Mouse (Mus musculus) stomach, embryonic 14.5 days (tissue): ENCODE measurements around the gene Jup. TPM values are rescaled to one million over a fixed set of nuclear protein-coding genes. Genes with fewer than 3 reads are reported as not detected.
A peak's percentile ranks its signal among the peaks of the same experiment; 100 is the strongest.

Experiments used
- ATAC-seq: fragments of 200-750 bp; cut with Nextera tagmentation; 2 replicates; pipeline ENCODE4 v1.8.0; 2017; ENCODE audit warnings: low read depth, moderate TSS enrichment; ENCODE audit not compliant: insufficient number of reproducible peaks, insufficient read depth, low FRiP score
- H3K27ac ChIP-seq: fragments of 300-500 bp; sonication (generic); 2 replicates; pipeline ENCODE4 v1.5.1; 2014; ENCODE audit warnings: mild to moderate bottlenecking, low read length, moderate library complexity, mixed read lengths
- H3K27me3 ChIP-seq: fragments of 300-500 bp; sonication (generic); 2 replicates; pipeline ENCODE4 v1.6.1; 2014; ENCODE audit warnings: low read length, control low read depth, mixed read lengths; ENCODE audit not compliant: control insufficient read depth, insufficient read depth
- H3K36me3 ChIP-seq: fragments of 300-500 bp; sonication (generic); 2 replicates; pipeline ENCODE4 v1.6.1; 2014; ENCODE audit warnings: mild to moderate bottlenecking, control low read depth, low read length, moderate library complexity, mixed read lengths; ENCODE audit not compliant: control insufficient read depth, insufficient read depth
- H3K4me1 ChIP-seq: fragments of 300-500 bp; sonication (generic); 2 replicates; pipeline ENCODE4 v1.6.1; 2014; ENCODE audit warnings: low read length, control low read depth, mixed read lengths; ENCODE audit not compliant: control insufficient read depth, insufficient read depth
- H3K4me2 ChIP-seq: fragments of 300-500 bp; sonication (generic); replicated peaks from 2 replicates; pipeline ENCODE4 v1.6.1; 2014; ENCODE audit warnings: low read depth, low read length, control low read depth
- H3K4me3 ChIP-seq: fragments of 300-500 bp; sonication (generic); 2 replicates; pipeline ENCODE4 v1.5.1; 2014; ENCODE audit warnings: low read depth, low read length, control low read depth
- H3K9ac ChIP-seq: fragments of 300-500 bp; sonication (generic); replicated peaks from 2 replicates; pipeline ENCODE4 v1.6.1; 2014; ENCODE audit warnings: low read depth, mild to moderate bottlenecking, control low read depth, low read length, moderate library complexity, mixed read lengths
- H3K9me3 ChIP-seq: fragments of 300-500 bp; sonication (generic); 2 replicates; pipeline ENCODE4 v1.6.1; 2016; ENCODE audit warnings: low read depth, low read length, control low read depth; ENCODE audit not compliant: control insufficient read depth
- WGBS: fragments of 180-500 bp; shearing (Covaris S2); extraction: QIAGEN DNeasy Blood & Tissue Kit; methylation state at CpG from one replicate; pipeline ENCODE4 v1.1.7; 2014; 5-methylcytosine and 5-hydroxymethylcytosine counted together
- polyA plus RNA-seq: library from polyadenylated mRNA; unstranded; fragments of >200 nt; fragmentation: Nextera tagmentation; extraction: Ambion mirVana; gene quantifications from 2 replicates; pipeline ENCODE4 v1.2.1, GENCODE M21; 2014

The Jup gene
- polyA plus RNA-seq, 1 experiment from 2014 or later = 139 TPM

DNA sequence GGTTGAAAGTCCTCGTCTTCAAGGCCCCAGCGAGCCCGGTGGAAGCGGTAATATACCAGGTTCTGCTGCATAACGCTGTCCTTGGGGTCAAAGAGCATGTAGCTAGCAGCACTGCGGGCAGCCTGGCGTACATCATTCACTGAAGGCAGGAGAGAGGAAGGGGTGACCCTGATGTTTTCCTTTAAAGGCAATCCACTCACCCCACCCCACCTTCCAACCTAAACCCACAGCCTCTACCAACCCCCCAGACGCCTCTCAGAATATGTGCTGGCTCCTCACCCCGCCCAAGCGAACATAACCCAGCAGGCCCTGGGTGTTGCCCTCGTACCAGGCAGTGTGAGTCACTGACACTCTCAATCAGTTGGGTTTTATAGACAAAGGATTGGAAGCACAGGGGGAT is 14.2 kb upstream of the Jup start:
- H3K9me3 ChIP-seq = no peaks in the 10 kb centered on the region
- peaks cover 17% of the 10 kb centered on the region for H3K36me3 ChIP-seq
- peaks cover 32% of the 10 kb centered on the region for H3K4me1 ChIP-seq
- ATAC-seq = no peak
- 49% methylated on average over 11 of the region's 11 CpGs for WGBS
- H3K27ac ChIP-seq = no peak overlapping the region; the same call in 1 of the 2 replicates
- H3K27me3 ChIP-seq = no peaks in the 10 kb centered on the region
- peak overlapping the region; percentile 79; the same call in 1 of the 2 replicates for H3K4me2 ChIP-seq
- no peak overlapping the region for H3K4me3 ChIP-seq
- H3K9ac ChIP-seq = no peak overlapping the region

DNA sequence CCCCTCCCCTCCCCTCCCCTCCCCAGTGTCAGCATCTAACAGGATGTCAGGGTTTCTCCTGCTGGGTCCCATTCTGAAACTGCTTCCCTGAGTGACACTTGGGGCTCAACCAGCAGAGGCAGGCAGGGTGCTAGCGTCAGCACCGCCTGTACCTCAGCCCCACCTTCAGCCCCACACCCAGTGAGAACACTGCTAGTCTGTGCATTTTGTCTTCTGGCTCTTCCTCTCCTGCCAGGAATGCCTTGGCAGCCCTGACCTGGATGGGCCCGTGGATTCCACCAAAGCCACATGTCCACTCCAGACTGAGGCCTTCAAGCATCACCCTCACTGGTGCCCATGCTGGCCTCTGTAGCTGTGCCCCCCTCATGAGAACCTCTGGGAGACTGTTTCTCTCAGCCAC is 12.1 kb upstream of the Jup start:
- peaks cover 34% of the 10 kb centered on the region for H3K4me1 ChIP-seq
- H3K9ac ChIP-seq = no peak overlapping the region
- no peaks in the 10 kb centered on the region for H3K9me3 ChIP-seq
- no peaks in the 10 kb centered on the region for H3K27me3 ChIP-seq
- no peak for ATAC-seq
- H3K27ac ChIP-seq = no peak overlapping the region
- WGBS = 68% methylated on average over 3 of the region's 3 CpGs
- H3K4me3 ChIP-seq = no peak overlapping the region
- H3K36me3 ChIP-seq = peaks cover 17% of the 10 kb centered on the region
- no peak overlapping the region for H3K4me2 ChIP-seq

GRCm38 (mm10) chr11:100408835-100409462 is 11.4 kb upstream of the Jup start:
- Histone ChIP-seq H3K9me3 (no peaks in the 10 kb centered on the region), H3K27me3 (no peaks in the 10 kb centered on the region), H3K4me3 (no peak overlapping the region), H3K27ac (no peak overlapping the region), H3K4me1 (peaks cover 35% of the 10 kb centered on the region), H3K4me2 (no peak overlapping the region), H3K36me3 (peaks cover 17% of the 10 kb centered on the region), H3K9ac (no peak overlapping the region)
- no peak for ATAC-seq
- 92% methylated on average over 12 of the region's 12 CpGs for WGBS

- ATAC-seq = 0 out of 2 replicates have a peak, but pooled peaks have one; percentile 39
- peaks cover 17% of the 10 kb centered on the region for H3K36me3 ChIP-seq
- no peaks in the 10 kb centered on the region for H3K27me3 ChIP-seq
- no peak overlapping the region for H3K4me3 ChIP-seq
- H3K27ac ChIP-seq = no peak overlapping the region
- no peaks in the 10 kb centered on the region for H3K9me3 ChIP-seq
- no peak overlapping the region for H3K4me2 ChIP-seq
- no peak overlapping the region for H3K9ac ChIP-seq
- 37% methylated on average over 10 of the region's 10 CpGs for WGBS
- H3K4me1 ChIP-seq = peaks cover 35% of the 10 kb centered on the region
Observed at GRCm38 (mm10) chr11:100408076-100408834, 10.7 kb upstream of the Jup start.

DNA sequence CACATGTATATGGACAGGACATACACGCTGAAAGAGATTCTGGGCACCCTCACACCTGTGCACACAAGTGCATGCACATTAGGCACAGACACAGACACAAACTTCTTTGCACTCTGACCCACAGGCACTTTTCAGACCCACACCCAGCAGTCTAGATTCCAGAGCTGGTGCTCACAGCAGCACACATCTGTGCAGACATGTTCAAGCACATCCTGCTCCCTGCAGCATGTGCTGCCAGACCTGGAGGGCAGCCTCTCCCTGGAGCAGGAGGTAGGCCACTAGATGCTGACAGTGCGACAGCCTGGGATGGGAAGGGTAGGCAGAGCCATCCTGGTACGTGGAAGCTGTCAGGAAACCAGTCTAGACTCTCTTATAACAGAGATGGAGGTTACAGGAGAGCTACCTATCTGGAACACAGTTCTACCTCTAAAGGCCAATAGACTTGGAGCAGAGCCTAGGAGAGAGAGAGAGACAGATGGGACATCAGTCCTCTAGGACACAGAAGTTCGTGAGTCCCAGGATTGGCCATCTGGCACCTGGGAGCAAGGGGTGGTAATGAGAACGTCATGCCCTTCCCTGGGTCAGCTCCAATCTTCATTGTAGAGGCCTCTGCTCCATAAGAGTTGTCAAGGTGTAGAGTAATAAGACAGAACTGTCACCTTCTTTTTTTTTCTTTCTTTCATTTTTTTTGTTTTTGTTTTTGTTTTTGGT is 9.6 kb upstream of the Jup start:
- Histone ChIP-seq H3K4me1 (peaks cover 31% of the 10 kb centered on the region; the same call in 1 of the 2 replicates), H3K36me3 (peaks cover 17% of the 10 kb centered on the region), H3K4me3 (no peak overlapping the region), H3K9ac (no peak overlapping the region), H3K27ac (no peak overlapping the region; the same call in 1 of the 2 replicates), H3K4me2 (no peak overlapping the region), H3K9me3 (no peaks in the 10 kb centered on the region), H3K27me3 (no peaks in the 10 kb centered on the region)
- no peak for ATAC-seq
- WGBS = 73% methylated on average over 5 of the region's 5 CpGs

DNA sequence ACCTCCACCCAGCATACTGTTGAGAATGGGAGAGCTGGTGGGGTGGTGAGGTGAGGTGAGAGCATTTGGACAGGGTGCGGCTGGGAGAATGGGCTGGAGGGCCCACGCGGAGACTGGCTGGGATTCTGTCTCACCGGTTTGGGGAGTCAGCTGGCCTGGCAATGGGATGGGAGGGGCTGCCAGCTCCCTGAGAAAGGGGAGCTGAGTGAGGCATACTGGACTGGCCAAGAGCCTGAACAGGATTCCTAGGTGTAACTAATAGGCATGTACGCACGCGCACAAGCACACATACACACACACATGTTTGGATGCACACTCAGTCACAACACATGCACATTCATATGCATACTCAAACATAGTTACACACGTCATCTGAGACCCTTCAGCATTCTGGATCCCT is 8.7 kb upstream of the Jup start:
- Histone ChIP-seq H3K27me3 (no peaks in the 10 kb centered on the region), H3K36me3 (peaks cover 17% of the 10 kb centered on the region), H3K27ac (peak overlapping the region; percentile 21; the same call in 1 of the 2 replicates), H3K9me3 (no peaks in the 10 kb centered on the region), H3K4me3 (no peak overlapping the region), H3K4me1 (peaks cover 26% of the 10 kb centered on the region; the same call in 1 of the 2 replicates), H3K9ac (no peak overlapping the region), H3K4me2 (no peak overlapping the region)
- WGBS = 72% methylated on average over 8 of the region's 8 CpGs
- no peak; the same call in 1 of the 2 replicates for ATAC-seq

DNA sequence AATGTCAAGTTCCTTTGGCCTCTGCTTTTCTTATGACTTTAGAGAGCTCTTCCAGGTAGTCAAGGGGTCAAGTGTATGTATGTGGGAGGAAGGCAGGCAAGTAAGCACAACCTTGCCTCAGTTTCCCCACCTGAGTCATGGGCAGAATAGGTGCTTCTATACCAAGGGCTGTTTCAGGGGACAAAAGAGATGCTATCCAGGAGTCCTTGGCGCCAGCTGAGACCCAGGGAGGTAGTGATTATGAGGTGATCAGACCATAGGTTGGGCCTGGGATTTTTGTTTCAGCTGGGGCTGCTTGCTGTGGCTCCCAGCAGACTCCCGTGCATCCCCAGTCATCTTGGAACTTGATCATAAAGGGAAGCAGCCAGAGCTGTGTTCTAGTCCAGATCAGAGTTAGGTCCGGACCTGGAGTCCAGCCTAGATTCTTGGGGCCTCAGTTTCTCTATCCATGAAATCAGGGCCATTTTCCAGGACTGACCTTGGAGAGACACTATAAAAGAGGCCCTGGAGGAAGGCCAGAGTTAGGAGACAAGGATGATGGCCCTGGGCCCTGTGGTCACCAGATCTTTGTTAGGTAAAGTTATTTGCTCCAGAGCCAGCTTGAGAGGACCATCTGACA is 7.0 kb upstream of the Jup start:
- Histone ChIP-seq H3K4me1 (peaks cover 33% of the 10 kb centered on the region; the same call in 1 of the 2 replicates), H3K4me2 (no peak overlapping the region), H3K36me3 (peaks cover 11% of the 10 kb centered on the region), H3K4me3 (no peak overlapping the region), H3K9me3 (no peaks in the 10 kb centered on the region), H3K27me3 (no peaks in the 10 kb centered on the region), H3K9ac (no peak overlapping the region), H3K27ac (no peak overlapping the region)
- no peak for ATAC-seq
- WGBS = 85% methylated on average over 3 of the region's 3 CpGs
